Mouse (Mus musculus) CD4-positive naive resting alpha-beta T cell, adult 57 days (primary cell): Measurements from ENCODE around the gene Atp5mpl. TPM values are rescaled to one million over a fixed set of nuclear protein-coding genes. Genes with fewer than 3 reads are reported as not detected.

ENCODE experiments used
- total RNA-seq: library from RNA; stranded (reverse); gene quantifications from one replicate; pipeline ENCODE4 v1.2.4, GENCODE M21; 2023

Gene Atp5mpl
- total RNA-seq, result 204 TPM

GRCm38 (mm10) chr12:111966683-111967173, at the start of gene Atp5mpl:
TSS of gene Atp5mpl (minus strand) at chr12:111966977.

DNA sequence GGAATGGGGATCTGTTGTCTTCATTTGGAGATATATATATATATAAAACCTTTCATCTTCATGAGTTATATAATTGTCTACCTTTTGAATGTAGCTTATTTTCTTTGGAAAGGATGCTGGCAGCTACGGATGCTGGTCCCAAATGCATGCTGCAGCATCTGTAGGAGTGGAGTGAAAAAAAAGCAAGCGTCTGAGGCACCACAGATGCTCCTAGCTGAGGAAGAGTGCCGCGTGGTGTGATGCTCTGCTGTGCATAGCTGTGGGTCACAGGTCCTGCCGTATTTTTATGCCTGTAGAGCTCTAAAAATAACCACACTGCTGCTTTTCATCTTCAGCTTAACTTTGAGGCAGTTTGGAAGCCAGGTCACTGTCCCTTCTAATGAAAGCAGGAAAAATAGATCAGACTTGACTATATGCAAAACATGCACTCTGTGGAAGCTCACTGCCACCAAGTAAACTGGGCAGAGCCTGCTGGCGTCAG, 14.2 kb upstream of the Atp5mpl start, which contains the start of gene Rd3l:
Gene Rd3l, minus strand, starts transcription at position 431 of the 481 bp plus-strand sequence.

DNA sequence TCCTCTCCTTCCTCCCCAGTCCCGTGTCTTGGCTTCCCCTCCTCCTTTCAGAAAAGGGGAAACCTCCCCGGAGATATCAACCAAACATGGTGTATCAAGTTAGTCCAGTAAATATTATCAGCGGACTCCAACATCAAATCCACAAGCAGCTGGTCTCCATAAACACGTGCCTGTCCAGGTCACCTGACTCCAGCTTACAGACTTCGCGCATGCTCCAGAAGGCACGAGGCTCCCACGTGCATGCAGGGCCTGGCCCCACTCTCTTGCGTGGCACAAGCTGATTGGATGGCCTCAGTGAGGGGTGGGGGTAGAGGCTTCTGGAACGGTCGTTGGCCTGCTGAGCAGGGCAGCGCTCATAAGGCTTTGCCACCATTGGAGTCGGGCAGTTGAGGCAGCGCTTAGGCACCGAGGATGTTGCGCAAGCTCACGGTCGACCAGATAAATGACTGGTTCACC, 4.5 kb upstream of the Atp5mpl start, which contains the start of gene Tdrd9:
Gene Tdrd9, plus strand, starts transcription at position 329 of the 456 bp plus-strand sequence.

Other genes starting within 250 kb of the Atp5mpl start
- gene Klc1, start 208.1 kb downstream of the Atp5mpl start, total RNA-seq, result 87.6 TPM
- 1.4 TPM for gene Xrcc3, start 153.1 kb downstream of the Atp5mpl start, total RNA-seq
- gene Zfyve21, start 152.8 kb downstream of the Atp5mpl start, total RNA-seq, result 2.1 TPM
- 68.7 TPM for gene Ppp1r13b, start 58.9 kb downstream of the Atp5mpl start, total RNA-seq
- not detected for gene Tdrd9, start 4.6 kb upstream of the Atp5mpl start, total RNA-seq
- not detected for gene Rd3l, start 14.3 kb upstream of the Atp5mpl start, total RNA-seq
- gene Aspg, start 139.7 kb upstream of the Atp5mpl start, total RNA-seq, result not detected
- gene Kif26a, start 179.2 kb upstream of the Atp5mpl start, total RNA-seq, result not detected